Mouse (Mus musculus): Measurements from ENCODE around the gene Rps19. TPM values are rescaled to one million over a fixed set of nuclear protein-coding genes. Genes with fewer than 3 reads are reported as not detected.
A peak's percentile ranks its signal among the peaks of the same experiment; 100 is the strongest.

The Rps19 gene
- polyA plus RNA-seq, 1 experiment from 2014 or later, result 1,002 TPM

GRCm38 (mm10) chr7:24850162-24850561 lies 34.0 kb upstream of the Rps19 start:
- H3K27me3 ChIP-seq (ENCODE audit: control insufficient read depth, insufficient read depth, low read depth, low read length), result no peaks in the 10 kb centered on the region
- H3K9me3 ChIP-seq (replicated peaks; ENCODE audit: control insufficient read depth, low read length), result no peaks in the 10 kb centered on the region
- H3K36me3 ChIP-seq (ENCODE audit: control insufficient read depth, insufficient read depth), result no peaks in the 10 kb centered on the region
- no peak for ATAC-seq (ENCODE audit: low read depth)
- H3K4me1 ChIP-seq (ENCODE audit: control insufficient read depth, low read depth, low read length), result peaks cover 54% of the 10 kb centered on the region
- 27% methylated on average over 5 of the region's 5 CpGs for WGBS (ENCODE audit: insufficient replicate concordance)
- peak overlapping the region; percentile 70 for H3K4me2 ChIP-seq (ENCODE audit: low read depth, low read length)
- peak overlapping the region; percentile 47 for H3K4me3 ChIP-seq (ENCODE audit: low read depth, low read length)
- peak overlapping the region; percentile 84 for H3K27ac ChIP-seq (ENCODE audit: low read length)
- peak overlapping the region; percentile 48 for H3K9ac ChIP-seq (ENCODE audit: low read depth, low read length)

GRCm38 (mm10) chr7:24850899-24851303 lies 33.3 kb upstream of the Rps19 start:
- peak; percentile 55 for ATAC-seq (ENCODE audit: low read depth)
- Histone ChIP-seq H3K9me3 (replicated peaks; ENCODE audit: control insufficient read depth, low read length) (no peaks in the 10 kb centered on the region), H3K4me1 (ENCODE audit: control insufficient read depth, low read depth, low read length) (peaks cover 54% of the 10 kb centered on the region), H3K36me3 (ENCODE audit: control insufficient read depth, insufficient read depth) (no peaks in the 10 kb centered on the region), H3K9ac (ENCODE audit: low read depth, low read length) (peak overlapping the region; percentile 52), H3K27me3 (ENCODE audit: control insufficient read depth, insufficient read depth, low read depth, low read length) (no peaks in the 10 kb centered on the region), H3K27ac (ENCODE audit: low read length) (peak overlapping the region; percentile 100), H3K4me2 (ENCODE audit: low read depth, low read length) (peak overlapping the region; percentile 70), H3K4me3 (ENCODE audit: low read depth, low read length) (peak overlapping the region; percentile 54)
- WGBS (ENCODE audit: insufficient replicate concordance), result 8% methylated on average over 6 of the region's 6 CpGs

- no peaks in the 10 kb centered on the region for H3K9me3 ChIP-seq (replicated peaks; ENCODE audit: control insufficient read depth, low read length)
- H3K27me3 ChIP-seq (ENCODE audit: control insufficient read depth, insufficient read depth, low read depth, low read length), result no peaks in the 10 kb centered on the region
- no peak for ATAC-seq (ENCODE audit: low read depth)
- 62% methylated on average over 5 of the region's 5 CpGs for WGBS (ENCODE audit: insufficient replicate concordance)
- peak overlapping the region; percentile 100 for H3K27ac ChIP-seq (ENCODE audit: low read length)
- H3K36me3 ChIP-seq (ENCODE audit: control insufficient read depth, insufficient read depth), result no peaks in the 10 kb centered on the region
- peaks cover 50% of the 10 kb centered on the region for H3K4me1 ChIP-seq (ENCODE audit: control insufficient read depth, low read depth, low read length)
- peak overlapping the region; percentile 72 for H3K9ac ChIP-seq (ENCODE audit: low read depth, low read length)
- peak overlapping the region; percentile 54 for H3K4me3 ChIP-seq (ENCODE audit: low read depth, low read length)
- peak overlapping the region; percentile 70 for H3K4me2 ChIP-seq (ENCODE audit: low read depth, low read length)
Observed at GRCm38 (mm10) chr7:24851596-24852325, 32.4 kb upstream of the Rps19 start.

GRCm38 (mm10) chr7:24852557-24853232 lies 31.5 kb upstream of the Rps19 start:
- Histone ChIP-seq H3K9me3 (replicated peaks; ENCODE audit: control insufficient read depth, low read length) (no peaks in the 10 kb centered on the region), H3K27me3 (ENCODE audit: control insufficient read depth, insufficient read depth, low read depth, low read length) (no peaks in the 10 kb centered on the region), H3K27ac (ENCODE audit: low read length) (peak overlapping the region; percentile 100), H3K4me1 (ENCODE audit: control insufficient read depth, low read depth, low read length) (peaks cover 59% of the 10 kb centered on the region), H3K9ac (ENCODE audit: low read depth, low read length) (peak overlapping the region; percentile 72), H3K36me3 (ENCODE audit: control insufficient read depth, insufficient read depth) (no peaks in the 10 kb centered on the region), H3K4me3 (ENCODE audit: low read depth, low read length) (peak overlapping the region; percentile 54), H3K4me2 (ENCODE audit: low read depth, low read length) (peak overlapping the region; percentile 70)
- ATAC-seq (ENCODE audit: low read depth), result peak; percentile 95
- 31% methylated on average over 8 of the region's 8 CpGs for WGBS (ENCODE audit: insufficient replicate concordance)

GRCm38 (mm10) chr7:24853233-24853563 lies 31.0 kb upstream of the Rps19 start:
- peaks cover 64% of the 10 kb centered on the region for H3K4me1 ChIP-seq (ENCODE audit: control insufficient read depth, low read depth, low read length)
- H3K4me3 ChIP-seq (ENCODE audit: low read depth, low read length), result peak overlapping the region; percentile 31
- H3K36me3 ChIP-seq (ENCODE audit: control insufficient read depth, insufficient read depth), result no peaks in the 10 kb centered on the region
- peak overlapping the region; percentile 70 for H3K4me2 ChIP-seq (ENCODE audit: low read depth, low read length)
- H3K9ac ChIP-seq (ENCODE audit: low read depth, low read length), result peak overlapping the region; percentile 60
- ATAC-seq (ENCODE audit: low read depth), result peak; percentile 66
- H3K9me3 ChIP-seq (replicated peaks; ENCODE audit: control insufficient read depth, low read length), result no peaks in the 10 kb centered on the region
- H3K27me3 ChIP-seq (ENCODE audit: control insufficient read depth, insufficient read depth, low read depth, low read length), result no peaks in the 10 kb centered on the region
- H3K27ac ChIP-seq (ENCODE audit: low read length), result peak overlapping the region; percentile 100

GRCm38 (mm10) chr7:24853695-24854094 lies 30.5 kb upstream of the Rps19 start:
- H3K9ac ChIP-seq (ENCODE audit: low read depth, low read length), result peak overlapping the region; percentile 60
- H3K4me1 ChIP-seq (ENCODE audit: control insufficient read depth, low read depth, low read length), result peaks cover 69% of the 10 kb centered on the region
- H3K4me2 ChIP-seq (ENCODE audit: low read depth, low read length), result peak overlapping the region; percentile 70
- H3K9me3 ChIP-seq (replicated peaks; ENCODE audit: control insufficient read depth, low read length), result no peaks in the 10 kb centered on the region
- 38% methylated on average over 7 of the region's 7 CpGs for whole genome bisulfite sequencing (ENCODE audit: insufficient replicate concordance)
- H3K36me3 ChIP-seq (ENCODE audit: control insufficient read depth, insufficient read depth), result no peaks in the 10 kb centered on the region
- H3K27me3 ChIP-seq (ENCODE audit: control insufficient read depth, insufficient read depth, low read depth, low read length), result no peaks in the 10 kb centered on the region
- no peak for ATAC-seq (ENCODE audit: low read depth)
- peak overlapping the region; percentile 100 for H3K27ac ChIP-seq (ENCODE audit: low read length)
- peak overlapping the region; percentile 31 for H3K4me3 ChIP-seq (ENCODE audit: low read depth, low read length)

GRCm38 (mm10) chr7:24856460-24857120 lies 27.6 kb upstream of the Rps19 start:
- 27% methylated on average over 6 of the region's 6 CpGs for WGBS (ENCODE audit: insufficient replicate concordance)
- Histone ChIP-seq H3K36me3 (ENCODE audit: control insufficient read depth, insufficient read depth) (no peaks in the 10 kb centered on the region), H3K4me2 (ENCODE audit: low read depth, low read length) (no peak overlapping the region), H3K27me3 (ENCODE audit: control insufficient read depth, insufficient read depth, low read depth, low read length) (no peaks in the 10 kb centered on the region), H3K27ac (ENCODE audit: low read length) (peak overlapping the region; percentile 41), H3K4me1 (ENCODE audit: control insufficient read depth, low read depth, low read length) (peaks cover 70% of the 10 kb centered on the region), H3K9ac (ENCODE audit: low read depth, low read length) (no peak overlapping the region; the same call in 1 of the 2 replicates), H3K4me3 (ENCODE audit: low read depth, low read length) (no peak overlapping the region), H3K9me3 (replicated peaks; ENCODE audit: control insufficient read depth, low read length) (no peaks in the 10 kb centered on the region)
- ATAC-seq (ENCODE audit: low read depth), result no peak

GRCm38 (mm10) chr7:24859234-24859633 lies 24.9 kb upstream of the Rps19 start:
- Histone ChIP-seq H3K9me3 (replicated peaks; ENCODE audit: control insufficient read depth, low read length) (no peaks in the 10 kb centered on the region), H3K4me3 (ENCODE audit: low read depth, low read length) (no peak overlapping the region), H3K9ac (ENCODE audit: low read depth, low read length) (peak overlapping the region; percentile 67), H3K36me3 (ENCODE audit: control insufficient read depth, insufficient read depth) (no peaks in the 10 kb centered on the region), H3K4me2 (ENCODE audit: low read depth, low read length) (peak overlapping the region; percentile 55), H3K4me1 (ENCODE audit: control insufficient read depth, low read depth, low read length) (peaks cover 49% of the 10 kb centered on the region), H3K27me3 (ENCODE audit: control insufficient read depth, insufficient read depth, low read depth, low read length) (no peaks in the 10 kb centered on the region), H3K27ac (ENCODE audit: low read length) (peak overlapping the region; percentile 97)
- WGBS (ENCODE audit: insufficient replicate concordance), result 28% methylated on average over 5 of the region's 5 CpGs
- peak; percentile 100 for ATAC-seq (ENCODE audit: low read depth)

- H3K4me2 ChIP-seq (ENCODE audit: low read depth, low read length), result no peak within 1 kb of the TSS
- H3K9me3 ChIP-seq (replicated peaks; ENCODE audit: control insufficient read depth, low read length), result no peaks in the 10 kb centered on the region
- no peak within 1 kb of the TSS for H3K4me3 ChIP-seq (ENCODE audit: low read depth, low read length)
- H3K27me3 ChIP-seq (ENCODE audit: control insufficient read depth, insufficient read depth, low read depth, low read length), result no peaks in the 10 kb centered on the region
- no peaks in the 10 kb centered on the region for H3K36me3 ChIP-seq (ENCODE audit: control insufficient read depth, insufficient read depth)
- 0 out of 2 replicates have a peak within 1 kb of the TSS, but pooled peaks have one; percentile 33 for H3K27ac ChIP-seq (ENCODE audit: low read length)
- no peak for ATAC-seq (ENCODE audit: low read depth)
- no peak within 1 kb of the TSS for H3K9ac ChIP-seq (ENCODE audit: low read depth, low read length)
- peaks cover 37% of the 10 kb centered on the region for H3K4me1 ChIP-seq (ENCODE audit: control insufficient read depth, low read depth, low read length)
- 71% methylated on average over 7 of the region's 7 CpGs for WGBS (ENCODE audit: insufficient replicate concordance)
Observed at GRCm38 (mm10) chr7:24861913-24862312, 22.3 kb upstream of the Rps19 start, which contains the start of gene Gm9844. Gene Gm9844, plus strand, starts transcription at chr7:24862213.
